Mouse (Mus musculus) R1 (cell line): ENCODE data around the gene Tmc7.

Experiments used
- DNase-seq: peaks from one replicate; pipeline ENCODE4 v3.0.0-alpha.2; 2018; ENCODE audit warnings: low read depth, low spot score

Tmc7 gene

GRCm38 (mm10) chr7:118584257-118584907, at the start of gene Tmc7:
TSS of gene Tmc7 (minus strand) at chr7:118584736.
- peak; percentile 58 for DNase-seq

GRCm38 (mm10) chr7:118633951-118634350, 49.4 kb upstream of the Tmc7 start:
- DNase-seq: no peak

GRCm38 (mm10) chr7:118633094-118633493, 48.6 kb upstream of the Tmc7 start:
- DNase-seq: peak; percentile 45

GRCm38 (mm10) chr7:118627550-118628298, 43.2 kb upstream of the Tmc7 start:
- DNase-seq: no peak

- DNase-seq: peak; percentile 23
Observed at GRCm38 (mm10) chr7:118621094-118621493, 36.6 kb upstream of the Tmc7 start.

- DNase-seq: no peak
Observed at GRCm38 (mm10) chr7:118620243-118620906, 35.8 kb upstream of the Tmc7 start.

GRCm38 (mm10) chr7:118618104-118618503, 33.6 kb upstream of the Tmc7 start:
- DNase-seq: no peak

GRCm38 (mm10) chr7:118614076-118614475, 29.5 kb upstream of the Tmc7 start:
- peak; percentile 8 for DNase-seq

- peak; percentile 89 for DNase-seq
Observed at GRCm38 (mm10) chr7:118611933-118612332, 27.4 kb upstream of the Tmc7 start.

- DNase-seq: no peak
Observed at GRCm38 (mm10) chr7:118611185-118611749, 26.7 kb upstream of the Tmc7 start.

- peak; percentile 65 for DNase-seq
Observed at GRCm38 (mm10) chr7:118610721-118611120, 26.2 kb upstream of the Tmc7 start.

- no peak for DNase-seq
Observed at GRCm38 (mm10) chr7:118609815-118610214, 25.3 kb upstream of the Tmc7 start.

- no peak for DNase-seq
Observed at GRCm38 (mm10) chr7:118604842-118605241, 20.3 kb upstream of the Tmc7 start.

- no peak for DNase-seq
Observed at GRCm38 (mm10) chr7:118599954-118600631, 15.6 kb upstream of the Tmc7 start.

GRCm38 (mm10) chr7:118597201-118597600, 12.7 kb upstream of the Tmc7 start, which contains the start of gene Tmc5:
TSS of gene Tmc5 (plus strand) at chr7:118597297.
- peak; percentile 83 for DNase-seq

GRCm38 (mm10) chr7:118596271-118596670, 11.7 kb upstream of the Tmc7 start:
- no peak for DNase-seq

GRCm38 (mm10) chr7:118595228-118595627, 10.7 kb upstream of the Tmc7 start:
- peak; percentile 18 for DNase-seq

- DNase-seq: no peak
Observed at GRCm38 (mm10) chr7:118594611-118595010, 10.1 kb upstream of the Tmc7 start.

GRCm38 (mm10) chr7:118593567-118594407, 9.3 kb upstream of the Tmc7 start:
- DNase-seq: peak; percentile 99

- peak; percentile 23 for DNase-seq
Observed at GRCm38 (mm10) chr7:118592146-118592545, 7.6 kb upstream of the Tmc7 start.
